Mouse (Mus musculus): ENCODE measurements around the gene Msl3l2.

DNA sequence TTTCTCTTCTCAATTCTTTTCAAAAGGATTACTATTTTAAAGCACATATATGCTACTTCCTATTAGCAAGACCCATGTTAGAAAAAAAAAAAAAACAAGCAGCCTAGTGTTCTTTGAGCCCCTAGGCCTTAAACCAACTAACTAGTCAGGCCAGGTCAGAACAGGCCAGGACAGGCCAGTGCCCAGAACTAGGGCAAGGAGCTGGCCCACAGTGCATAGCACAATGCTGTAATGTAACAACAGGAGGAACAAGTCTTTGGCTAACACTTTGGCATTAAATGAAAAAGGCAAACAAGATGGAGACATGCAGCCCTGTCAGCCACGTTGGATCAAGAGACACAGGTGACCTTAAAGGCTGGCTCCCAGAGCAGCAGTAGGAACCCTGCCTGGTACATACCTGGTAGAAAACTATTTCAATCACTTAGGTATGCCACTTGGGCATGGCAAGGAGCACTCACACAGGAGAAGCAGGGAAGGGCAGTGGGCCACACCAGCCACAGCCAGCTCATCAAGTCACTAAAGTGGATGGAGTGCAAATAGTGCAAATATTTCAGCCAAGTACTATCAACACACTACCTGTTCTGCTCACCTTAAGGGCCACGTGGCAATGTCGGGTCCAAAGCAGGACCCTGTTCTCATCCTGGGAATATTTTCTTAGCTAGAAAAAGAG is 6.9 kb upstream of the Msl3l2 start:
- TF ChIP-seq CTCF (IDR thresholded peaks at IDR 0.05 in 2 of 3, conservative IDR thresholded peaks at IDR 0.05 in 1 of 3; ENCODE audit: control insufficient read depth in 1 of 3, insufficient read depth in 1 of 3, low read depth in 2 of 3, low read length in 3 of 3, poor library complexity in 1 of 3, severe bottlenecking in 1 of 3), result no peak
- TF ChIP-seq MAFK (IDR thresholded peaks at IDR 0.05; ENCODE audit: borderline replicate concordance, low read depth, low read length), result no peak
- no peak for TF ChIP-seq MAX (IDR thresholded peaks at IDR 0.05; ENCODE audit: low read length)
- TF ChIP-seq MEF2A (IDR thresholded peaks at IDR 0.05; ENCODE audit: extremely low read depth, insufficient replicate concordance, low read depth, low read length, poor library complexity, severe bottlenecking), result no peak
- no peak for TF ChIP-seq TBP (IDR thresholded peaks at IDR 0.05; ENCODE audit: low read depth, low read length)
- TF ChIP-seq ZNF384 (IDR thresholded peaks at IDR 0.05; ENCODE audit: low read depth, low read length), result no peak
- no peak for TF ChIP-seq USF1 (IDR thresholded peaks at IDR 0.05; ENCODE audit: low read depth, low read length)
